Mouse (Mus musculus): ENCODE data around the gene Arl4d. TPM values are rescaled to one million over a fixed set of nuclear protein-coding genes. Genes with fewer than 3 reads are reported as not detected.

Arl4d gene
- polyA plus RNA-seq, 1 experiment from 2014 or later = 8.4 TPM

- Histone ChIP-seq H3K36me3 (no peaks in the 10 kb centered on the region), H3K27me3 (no peaks in the 10 kb centered on the region), H3K9ac (replicated peaks) (no peak overlapping the region), H3K27ac (peak overlapping the region; percentile 48), H3K4me2 (replicated peaks) (no peak overlapping the region), H3K4me3 (replicated peaks) (no peak overlapping the region), H3K4me1 (replicated peaks) (peaks cover 22% of the 10 kb centered on the region), H3K9me3 (no peaks in the 10 kb centered on the region)
- WGBS = 39% methylated on average over 10 of the region's 10 CpGs
- 0 out of 2 replicates have a peak, but pooled peaks have one; percentile 20 for ATAC-seq
These were observed 24.4 kb downstream of the Arl4d start for GRCm38 (mm10) chr11:101689701-101690113.

- no peaks in the 10 kb centered on the region for H3K9me3 ChIP-seq
- H3K27me3 ChIP-seq = no peaks in the 10 kb centered on the region
- no peak overlapping the region for H3K4me2 ChIP-seq (replicated peaks)
- H3K9ac ChIP-seq (replicated peaks) = no peak overlapping the region
- H3K27ac ChIP-seq = no peak overlapping the region
- no peaks in the 10 kb centered on the region for H3K36me3 ChIP-seq
- peaks cover 25% of the 10 kb centered on the region for H3K4me1 ChIP-seq (replicated peaks)
- no peak overlapping the region for H3K4me3 ChIP-seq (replicated peaks)
- ATAC-seq = no peak
- 71% methylated on average over 5 of the region's 5 CpGs for WGBS
These were observed 25.0 kb downstream of the Arl4d start for GRCm38 (mm10) chr11:101690326-101690725.

GRCm38 (mm10) chr11:101695906-101696661, 30.7 kb downstream of the Arl4d start:
- peak; percentile 82 for ATAC-seq
- no peaks in the 10 kb centered on the region for H3K36me3 ChIP-seq
- H3K4me1 ChIP-seq (replicated peaks) = peaks cover 31% of the 10 kb centered on the region
- no peaks in the 10 kb centered on the region for H3K27me3 ChIP-seq
- H3K4me3 ChIP-seq (replicated peaks) = peak overlapping the region; percentile 23
- peak overlapping the region; percentile 52 for H3K4me2 ChIP-seq (replicated peaks)
- H3K9ac ChIP-seq (replicated peaks) = peak overlapping the region; percentile 55
- peaks cover 4% of the 10 kb centered on the region; the same call in 1 of the 2 replicates for H3K9me3 ChIP-seq
- under 1% methylated on average over 20 of the region's 20 CpGs for WGBS
- peak overlapping the region; percentile 75 for H3K27ac ChIP-seq

GRCm38 (mm10) chr11:101697156-101697861, 32.0 kb downstream of the Arl4d start:
- Histone ChIP-seq H3K27me3 (no peaks in the 10 kb centered on the region), H3K36me3 (no peaks in the 10 kb centered on the region), H3K9me3 (peaks cover 4% of the 10 kb centered on the region; the same call in 1 of the 2 replicates), H3K4me1 (replicated peaks) (peaks cover 30% of the 10 kb centered on the region), H3K9ac (replicated peaks) (no peak overlapping the region), H3K27ac (peak overlapping the region; percentile 75), H3K4me3 (replicated peaks) (no peak overlapping the region), H3K4me2 (replicated peaks) (no peak overlapping the region)
- 93% methylated on average over 9 of the region's 9 CpGs for WGBS
- ATAC-seq = no peak

GRCm38 (mm10) chr11:101698114-101698513, 32.8 kb downstream of the Arl4d start:
- peaks cover 30% of the 10 kb centered on the region for H3K4me1 ChIP-seq (replicated peaks)
- no peak overlapping the region for H3K27ac ChIP-seq
- H3K36me3 ChIP-seq = no peaks in the 10 kb centered on the region
- ATAC-seq = no peak
- H3K4me2 ChIP-seq (replicated peaks) = no peak overlapping the region
- no peak overlapping the region for H3K9ac ChIP-seq (replicated peaks)
- H3K27me3 ChIP-seq = no peaks in the 10 kb centered on the region
- peaks cover 4% of the 10 kb centered on the region; the same call in 1 of the 2 replicates for H3K9me3 ChIP-seq
- no peak overlapping the region for H3K4me3 ChIP-seq (replicated peaks)

GRCm38 (mm10) chr11:101699556-101699955, 34.2 kb downstream of the Arl4d start:
- Histone ChIP-seq H3K9me3 (peaks cover 4% of the 10 kb centered on the region; the same call in 1 of the 2 replicates), H3K4me1 (replicated peaks) (peaks cover 30% of the 10 kb centered on the region)

GRCm38 (mm10) chr11:101699991-101700390, 34.6 kb downstream of the Arl4d start:
- Histone ChIP-seq H3K9me3 (peaks cover 4% of the 10 kb centered on the region; the same call in 1 of the 2 replicates), H3K9ac (replicated peaks) (0 out of 2 replicates have a peak overlapping the region, but pooled peaks have one; percentile 3), H3K4me1 (replicated peaks) (peaks cover 29% of the 10 kb centered on the region), H3K27ac (peak overlapping the region; percentile 32; the same call in 1 of the 2 replicates), H3K27me3 (no peaks in the 10 kb centered on the region), H3K36me3 (no peaks in the 10 kb centered on the region), H3K4me2 (replicated peaks) (no peak overlapping the region), H3K4me3 (replicated peaks) (no peak overlapping the region)
- WGBS = 74% methylated on average over 7 of the region's 7 CpGs
- no peak for ATAC-seq

More at GRCm38 (mm10) chr11:101699556-101699955, 34.2 kb downstream of the Arl4d start:
- no peak overlapping the region for H3K4me2 ChIP-seq (replicated peaks)
- H3K9ac ChIP-seq (replicated peaks) = no peak overlapping the region
- ATAC-seq = no peak
- no peaks in the 10 kb centered on the region for H3K27me3 ChIP-seq
- H3K36me3 ChIP-seq = no peaks in the 10 kb centered on the region
- 86% methylated on average over 1 of the region's 1 CpGs for WGBS
- H3K4me3 ChIP-seq (replicated peaks) = no peak overlapping the region
- no peak overlapping the region for H3K27ac ChIP-seq

- peaks cover 4% of the 10 kb centered on the region; the same call in 1 of the 2 replicates for H3K9me3 ChIP-seq
- H3K4me3 ChIP-seq (replicated peaks) = no peak overlapping the region
- no peaks in the 10 kb centered on the region for H3K27me3 ChIP-seq
- no peaks in the 10 kb centered on the region for H3K36me3 ChIP-seq
- no peak overlapping the region for H3K4me2 ChIP-seq (replicated peaks)
- H3K9ac ChIP-seq (replicated peaks) = 0 out of 2 replicates have a peak overlapping the region, but pooled peaks have one; percentile 3
- H3K4me1 ChIP-seq (replicated peaks) = peaks cover 25% of the 10 kb centered on the region
- ATAC-seq = no peak
- peak overlapping the region; percentile 32; the same call in 1 of the 2 replicates for H3K27ac ChIP-seq
- WGBS = 55% methylated on average over 12 of the region's 12 CpGs
These were observed 35.1 kb downstream of the Arl4d start for GRCm38 (mm10) chr11:101700446-101700845.

GRCm38 (mm10) chr11:101704081-101704480, 38.7 kb downstream of the Arl4d start:
- Histone ChIP-seq H3K27ac (peak overlapping the region; percentile 51; the same call in 1 of the 2 replicates), H3K4me1 (replicated peaks) (peaks cover 6% of the 10 kb centered on the region), H3K4me2 (replicated peaks) (no peak overlapping the region), H3K36me3 (no peaks in the 10 kb centered on the region), H3K4me3 (replicated peaks) (no peak overlapping the region), H3K27me3 (no peaks in the 10 kb centered on the region), H3K9me3 (no peaks in the 10 kb centered on the region), H3K9ac (replicated peaks) (no peak overlapping the region)
- 55% methylated on average over 5 of the region's 5 CpGs for WGBS
- ATAC-seq = no peak

GRCm38 (mm10) chr11:101706764-101707448, 41.6 kb downstream of the Arl4d start:
- Histone ChIP-seq H3K9ac (replicated peaks) (peak overlapping the region; percentile 24; the same call in 1 of the 2 replicates), H3K4me3 (replicated peaks) (no peak overlapping the region), H3K9me3 (no peaks in the 10 kb centered on the region), H3K4me2 (replicated peaks) (no peak overlapping the region), H3K27me3 (no peaks in the 10 kb centered on the region), H3K27ac (no peak overlapping the region), H3K4me1 (replicated peaks) (no peaks in the 10 kb centered on the region; the same call in none of the 2 replicates), H3K36me3 (no peaks in the 10 kb centered on the region)
- ATAC-seq = no peak
- 74% methylated on average over 10 of the region's 10 CpGs for WGBS

GRCm38 (mm10) chr11:101708482-101708881, 43.1 kb downstream of the Arl4d start:
- no peaks in the 10 kb centered on the region for H3K27me3 ChIP-seq
- H3K9ac ChIP-seq (replicated peaks) = no peak overlapping the region
- H3K27ac ChIP-seq = no peak overlapping the region
- ATAC-seq = no peak
- H3K4me1 ChIP-seq (replicated peaks) = no peaks in the 10 kb centered on the region; the same call in none of the 2 replicates
- no peak overlapping the region for H3K4me2 ChIP-seq (replicated peaks)
- no peaks in the 10 kb centered on the region for H3K36me3 ChIP-seq
- H3K4me3 ChIP-seq (replicated peaks) = no peak overlapping the region
- H3K9me3 ChIP-seq = no peaks in the 10 kb centered on the region
- 64% methylated on average over 5 of the region's 5 CpGs for WGBS
